Mouse (Mus musculus): ENCODE data around the gene Micu1.

- TF ChIP-seq CTCF (IDR thresholded peaks at IDR 0.05; ENCODE audit: low read depth, low read length) (no peak), POLR2A (IDR thresholded peaks at IDR 0.05; ENCODE audit: borderline replicate concordance, low read depth, low read length) (no peak)
Observed at GRCm38 (mm10) chr10:59799303-59800044, 97.2 kb downstream of the Micu1 start.

Measured in bone marrow macrophage, adult 2 months (primary cell).